Mouse (Mus musculus) stomach, embryonic 15.5 days (tissue): Measurements from ENCODE around the gene Lrrtm3. TPM values are rescaled to one million over a fixed set of nuclear protein-coding genes. Genes with fewer than 3 reads are reported as not detected.

Experiments
- ATAC-seq: fragments of 200-750 bp; cut with Nextera tagmentation; 2 replicates; pipeline ENCODE4 v1.8.0; 2017; ENCODE audit warnings: low read depth, moderate number of reproducible peaks, moderate TSS enrichment; ENCODE audit not compliant: insufficient read depth, low FRiP score
- H3K27ac ChIP-seq: fragments of 300-500 bp; sonication (generic); 2 replicates; pipeline ENCODE4 v1.5.1; 2015; ENCODE audit warnings: mild to moderate bottlenecking, inconsistent platforms
- H3K27me3 ChIP-seq: fragments of 300-500 bp; sonication (generic); replicated peaks from 2 replicates; pipeline ENCODE4 v1.6.1; 2015; ENCODE audit warnings: inconsistent platforms
- H3K36me3 ChIP-seq: fragments of 300-500 bp; sonication (generic); 2 replicates; pipeline ENCODE4 v1.6.1; 2015; ENCODE audit warnings: inconsistent platforms
- H3K4me1 ChIP-seq: fragments of 300-500 bp; sonication (generic); 2 replicates; pipeline ENCODE4 v1.6.1; 2015; ENCODE audit warnings: inconsistent platforms
- H3K4me2 ChIP-seq: fragments of 300-500 bp; sonication (generic); 2 replicates; pipeline ENCODE4 v1.6.1; 2015; ENCODE audit warnings: mild to moderate bottlenecking, inconsistent platforms
- H3K4me3 ChIP-seq: fragments of 300-500 bp; sonication (generic); replicated peaks from 2 replicates; pipeline ENCODE4 v1.5.1; 2015; ENCODE audit warnings: inconsistent platforms
- H3K9ac ChIP-seq: fragments of 300-500 bp; sonication (generic); 2 replicates; pipeline ENCODE4 v1.6.1; 2015; ENCODE audit warnings: inconsistent platforms
- H3K9me3 ChIP-seq: fragments of 300-500 bp; sonication (generic); 2 replicates; pipeline ENCODE4 v1.6.1; 2016; ENCODE audit warnings: inconsistent platforms
- WGBS: fragments of 180-500 bp; shearing (Covaris S2); methylation state at CpG from one replicate; pipeline ENCODE4 v1.1.7; 2015; 5-methylcytosine and 5-hydroxymethylcytosine counted together
- polyA plus RNA-seq: library from polyadenylated mRNA; unstranded; fragments of >200 nt; fragmentation: Nextera tagmentation; extraction: Ambion mirVana; gene quantifications from 2 replicates; pipeline ENCODE4 v1.2.1, GENCODE M21; 2015

Lrrtm3 gene
- polyA plus RNA-seq, 1 experiment from 2014 or later: 4.6 TPM

DNA sequence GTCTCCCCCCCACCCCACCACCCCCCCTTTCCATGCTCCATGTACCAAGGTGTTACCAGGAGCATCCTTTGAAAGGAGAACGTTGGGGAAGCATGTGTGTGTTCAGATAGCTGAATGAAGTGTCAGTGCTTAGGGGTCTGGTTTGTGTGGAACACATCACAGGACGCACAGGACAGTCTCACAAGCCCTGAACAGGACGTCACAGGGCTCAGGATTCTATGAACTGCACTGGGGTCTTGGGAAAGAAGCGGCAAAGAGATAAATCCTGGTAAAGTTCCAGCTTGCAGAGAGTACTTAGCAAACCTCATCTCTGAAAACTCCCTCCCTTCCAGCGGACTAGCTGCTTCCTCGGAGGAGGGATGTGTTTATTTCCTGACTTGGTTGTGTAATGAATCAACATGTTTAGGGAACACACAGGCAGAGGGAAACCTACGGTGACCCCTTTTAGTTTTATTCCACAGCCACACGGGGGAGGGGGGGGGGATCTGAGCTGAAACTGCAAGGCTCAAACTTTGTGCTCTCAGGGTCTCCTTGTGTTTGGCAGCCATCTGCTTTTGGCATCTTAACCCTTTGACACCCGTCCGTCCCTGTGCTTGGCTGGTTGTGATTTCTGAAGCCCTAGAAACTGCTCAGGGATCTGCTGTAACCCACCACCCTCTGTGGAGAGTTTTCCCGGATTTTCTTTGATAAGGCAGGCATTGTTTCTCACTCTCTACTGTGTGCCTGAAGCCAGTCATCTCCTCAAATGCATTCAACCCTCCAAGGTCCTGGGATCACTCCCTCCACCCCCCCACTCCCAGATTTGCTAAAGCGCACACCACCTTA is 3.3 kb downstream of the Lrrtm3 start:
- Histone ChIP-seq H3K4me1 (peaks cover 3% of the 10 kb centered on the region; the same call in 1 of the 2 replicates), H3K9ac (no peak overlapping the region), H3K27me3 (0 out of 2 replicates have a peak, but pooled peaks cover 12% of the 10 kb centered on the region), H3K27ac (no peak overlapping the region), H3K4me3 (peak overlapping the region; percentile 16; the same call in 1 of the 2 replicates), H3K4me2 (peak overlapping the region; percentile 62), H3K9me3 (no peaks in the 10 kb centered on the region), H3K36me3 (no peaks in the 10 kb centered on the region)
- 3% methylated on average over 12 of the region's 12 CpGs for WGBS
- ATAC-seq: peak; percentile 20; the same call in 1 of the 2 replicates

DNA sequence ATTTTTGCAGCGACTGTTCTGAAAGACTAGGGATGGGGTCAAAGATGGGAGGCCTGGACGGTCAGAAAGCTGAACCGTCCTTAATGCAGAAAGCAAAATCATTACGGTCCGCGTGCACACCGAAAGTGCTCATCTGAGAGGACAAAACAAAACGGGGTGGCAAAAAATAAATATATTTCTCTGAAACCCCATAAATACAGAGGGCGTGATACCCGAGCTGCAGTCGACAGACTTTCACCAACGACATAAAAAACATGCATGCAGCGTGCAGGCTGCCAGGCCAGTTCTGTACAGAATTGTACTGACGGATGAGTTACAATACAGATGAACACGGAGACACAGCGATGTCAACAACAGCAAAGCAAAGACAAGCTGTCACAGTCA is 3.9 kb downstream of the Lrrtm3 start:
- Histone ChIP-seq H3K4me1 (peaks cover 3% of the 10 kb centered on the region; the same call in 1 of the 2 replicates), H3K27ac (no peak overlapping the region), H3K9ac (no peak overlapping the region), H3K36me3 (no peaks in the 10 kb centered on the region), H3K4me2 (peak overlapping the region; percentile 62; the same call in 1 of the 2 replicates), H3K27me3 (0 out of 2 replicates have a peak, but pooled peaks cover 12% of the 10 kb centered on the region), H3K4me3 (0 out of 2 replicates have a peak overlapping the region, but pooled peaks have one; percentile 6), H3K9me3 (no peaks in the 10 kb centered on the region)
- no peak for ATAC-seq
- 63% methylated on average over 16 of the region's 16 CpGs for WGBS

DNA sequence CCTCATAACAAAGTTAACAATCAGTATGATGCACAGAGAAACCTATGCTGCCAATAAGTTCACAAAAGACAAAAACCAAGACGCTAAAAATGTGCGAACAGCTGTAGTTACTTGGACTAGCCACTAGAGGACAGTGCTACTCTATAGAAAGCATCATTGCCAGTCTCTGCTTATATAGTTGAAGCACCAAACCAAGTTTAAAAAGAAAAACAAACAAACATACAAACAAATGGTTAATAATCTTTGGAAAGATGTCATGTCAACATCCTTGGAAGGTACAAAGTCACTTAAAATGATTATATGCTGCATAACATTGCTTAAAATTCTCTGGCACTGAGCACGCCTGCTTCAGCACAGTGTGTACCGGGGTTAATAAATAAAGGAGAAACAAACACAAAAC is 5.6 kb downstream of the Lrrtm3 start:
- WGBS: 33% methylated on average over 4 of the region's 4 CpGs
- Histone ChIP-seq H3K4me1 (0 out of 2 replicates have a peak, but pooled peaks cover 3% of the 10 kb centered on the region), H3K9ac (no peak overlapping the region), H3K36me3 (no peaks in the 10 kb centered on the region), H3K27ac (no peak overlapping the region), H3K27me3 (0 out of 2 replicates have a peak, but pooled peaks cover 12% of the 10 kb centered on the region), H3K4me3 (no peak overlapping the region), H3K4me2 (no peak overlapping the region), H3K9me3 (no peaks in the 10 kb centered on the region)
- ATAC-seq: no peak

DNA sequence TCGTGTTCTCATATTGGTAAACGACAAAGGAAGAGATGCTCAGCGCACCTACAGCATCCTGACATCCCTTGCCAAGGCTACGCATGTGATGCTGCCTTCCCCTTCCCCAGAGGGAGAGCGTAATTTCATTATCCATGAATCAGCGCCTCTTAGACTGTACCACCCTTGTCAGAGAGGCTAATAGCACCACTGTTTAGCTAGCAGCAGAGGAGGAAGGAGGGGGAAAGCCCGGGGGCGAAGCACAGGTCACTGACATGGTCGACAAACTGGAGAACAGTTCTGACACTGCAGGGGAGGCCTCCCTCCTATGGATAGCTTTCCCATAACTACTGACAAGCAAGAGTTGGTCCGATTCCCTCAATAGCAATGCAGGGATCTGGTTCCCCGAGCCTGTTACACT is 6.3 kb downstream of the Lrrtm3 start:
- Histone ChIP-seq H3K9me3 (no peaks in the 10 kb centered on the region), H3K36me3 (no peaks in the 10 kb centered on the region), H3K4me2 (no peak overlapping the region), H3K9ac (no peak overlapping the region), H3K4me3 (no peak overlapping the region), H3K27ac (no peak overlapping the region), H3K4me1 (0 out of 2 replicates have a peak, but pooled peaks cover 3% of the 10 kb centered on the region), H3K27me3 (0 out of 2 replicates have a peak, but pooled peaks cover 9% of the 10 kb centered on the region)
- 51% methylated on average over 11 of the region's 11 CpGs for WGBS
- no peak for ATAC-seq

DNA sequence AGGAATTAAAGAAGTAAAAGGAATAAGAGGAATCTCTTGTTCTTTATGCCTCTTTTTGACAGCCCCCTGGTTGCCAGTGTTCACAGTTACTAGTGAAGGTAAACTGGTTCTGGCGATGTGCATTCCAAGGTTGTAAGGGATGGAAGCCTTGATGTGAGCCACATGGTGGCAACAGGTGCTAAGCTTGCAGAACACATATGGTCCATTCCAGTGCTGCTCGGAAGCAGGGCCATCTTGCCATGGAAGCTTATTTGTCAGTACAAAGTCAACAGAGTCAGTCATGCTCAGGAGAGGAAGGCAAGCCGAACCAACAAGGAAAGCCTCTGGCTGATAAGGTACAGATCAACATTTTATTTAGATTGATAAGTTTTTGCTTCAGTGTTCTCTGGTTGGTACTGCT is 7.7 kb downstream of the Lrrtm3 start:
- Histone ChIP-seq H3K36me3 (no peaks in the 10 kb centered on the region), H3K4me2 (no peak overlapping the region), H3K4me1 (0 out of 2 replicates have a peak, but pooled peaks cover 3% of the 10 kb centered on the region), H3K27ac (no peak overlapping the region), H3K9me3 (no peaks in the 10 kb centered on the region), H3K27me3 (no peaks in the 10 kb centered on the region), H3K9ac (no peak overlapping the region), H3K4me3 (no peak overlapping the region)
- ATAC-seq: no peak
- WGBS: 55% methylated on average over 3 of the region's 3 CpGs

DNA sequence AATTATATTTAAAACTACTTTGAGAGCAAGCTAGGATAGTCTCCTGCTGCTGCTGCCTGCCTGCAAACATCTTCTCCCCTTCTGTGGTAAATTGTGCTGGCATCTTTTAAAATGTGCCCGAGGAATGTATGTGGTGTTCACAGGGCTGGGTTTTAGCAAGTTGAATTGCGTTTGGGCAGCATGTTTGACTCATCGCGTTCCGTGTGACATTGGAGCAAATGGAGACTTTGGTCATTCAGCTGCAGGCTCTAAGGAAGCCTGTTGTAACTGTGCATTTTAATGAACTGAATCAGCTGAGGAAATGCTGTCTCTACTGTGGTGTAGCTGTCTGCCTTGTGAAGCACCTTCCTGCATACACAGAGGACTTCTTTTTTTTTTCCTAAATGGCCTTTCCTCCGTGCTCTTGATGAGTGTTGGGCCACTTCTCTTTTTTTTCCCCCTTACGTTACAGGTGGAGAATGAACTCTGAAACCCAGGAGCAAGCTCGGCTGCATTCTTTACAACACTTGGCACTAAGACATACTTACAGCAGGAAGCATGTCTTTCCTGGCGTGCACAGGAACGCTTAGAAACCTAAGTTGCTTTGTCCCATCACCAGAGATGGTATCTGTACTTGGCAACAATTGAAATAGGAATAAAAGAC is 13.5 kb downstream of the Lrrtm3 start:
- Histone ChIP-seq H3K27me3 (no peaks in the 10 kb centered on the region), H3K9me3 (no peaks in the 10 kb centered on the region), H3K4me1 (0 out of 2 replicates have a peak, but pooled peaks cover 2% of the 10 kb centered on the region), H3K27ac (no peak overlapping the region), H3K4me2 (no peak overlapping the region), H3K9ac (no peak overlapping the region), H3K4me3 (no peak overlapping the region), H3K36me3 (no peaks in the 10 kb centered on the region)
- ATAC-seq: no peak
- 44% methylated on average over 10 of the region's 10 CpGs for WGBS

DNA sequence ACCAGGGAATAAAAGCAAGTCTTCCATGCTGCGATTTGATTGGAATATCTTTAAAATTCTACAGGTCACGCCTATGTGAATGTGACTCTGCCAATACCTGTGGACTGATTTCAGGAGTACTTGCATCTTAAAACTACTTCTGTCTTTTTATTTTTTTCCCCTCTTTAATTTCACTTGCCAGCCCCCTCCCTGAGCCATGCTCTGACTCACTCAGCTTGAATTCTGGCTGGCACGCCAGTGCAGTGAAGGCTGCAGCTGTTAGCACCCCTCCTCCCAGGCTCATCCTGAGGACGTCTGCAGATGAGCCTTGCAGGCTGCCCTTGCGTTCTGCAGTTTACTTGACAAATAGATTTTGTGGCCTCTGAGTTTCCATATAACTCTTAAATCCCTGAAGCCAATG is 14.1 kb downstream of the Lrrtm3 start:
- no peak overlapping the region for H3K4me3 ChIP-seq
- no peak overlapping the region for H3K9ac ChIP-seq
- H3K9me3 ChIP-seq: no peaks in the 10 kb centered on the region
- H3K4me2 ChIP-seq: no peak overlapping the region
- H3K27ac ChIP-seq: no peak overlapping the region
- WGBS: 34% methylated on average over 5 of the region's 5 CpGs
- no peaks in the 10 kb centered on the region for H3K36me3 ChIP-seq
- ATAC-seq: no peak
- no peaks in the 10 kb centered on the region for H3K27me3 ChIP-seq
- 0 out of 2 replicates have a peak, but pooled peaks cover 2% of the 10 kb centered on the region for H3K4me1 ChIP-seq

DNA sequence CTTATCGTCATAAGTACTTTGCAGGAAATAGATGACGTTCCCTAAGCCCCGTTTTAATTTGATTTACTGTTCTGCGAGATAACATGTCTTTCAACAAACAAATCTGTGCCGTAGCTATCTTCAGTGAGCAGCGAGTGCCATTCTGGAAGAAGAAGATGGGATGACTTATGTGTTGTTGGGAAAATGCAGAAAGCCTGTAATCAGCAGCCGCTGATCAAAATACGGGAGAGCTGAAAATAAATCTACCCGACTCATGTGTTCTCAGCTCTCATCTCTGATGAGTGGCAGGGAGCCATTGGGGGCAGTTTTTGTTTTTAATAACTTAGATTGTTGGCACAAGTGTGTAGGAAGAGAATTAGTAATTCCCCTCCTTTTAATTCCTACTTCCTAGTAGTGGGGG is 26.4 kb downstream of the Lrrtm3 start:
- no peak overlapping the region for H3K27ac ChIP-seq
- H3K4me3 ChIP-seq: no peak overlapping the region
- no peaks in the 10 kb centered on the region for H3K36me3 ChIP-seq
- H3K9ac ChIP-seq: no peak overlapping the region
- no peaks in the 10 kb centered on the region for H3K4me1 ChIP-seq
- H3K9me3 ChIP-seq: no peaks in the 10 kb centered on the region
- no peak overlapping the region for H3K4me2 ChIP-seq
- H3K27me3 ChIP-seq: no peaks in the 10 kb centered on the region
- no peak for ATAC-seq
- WGBS: 58% methylated on average over 9 of the region's 9 CpGs

DNA sequence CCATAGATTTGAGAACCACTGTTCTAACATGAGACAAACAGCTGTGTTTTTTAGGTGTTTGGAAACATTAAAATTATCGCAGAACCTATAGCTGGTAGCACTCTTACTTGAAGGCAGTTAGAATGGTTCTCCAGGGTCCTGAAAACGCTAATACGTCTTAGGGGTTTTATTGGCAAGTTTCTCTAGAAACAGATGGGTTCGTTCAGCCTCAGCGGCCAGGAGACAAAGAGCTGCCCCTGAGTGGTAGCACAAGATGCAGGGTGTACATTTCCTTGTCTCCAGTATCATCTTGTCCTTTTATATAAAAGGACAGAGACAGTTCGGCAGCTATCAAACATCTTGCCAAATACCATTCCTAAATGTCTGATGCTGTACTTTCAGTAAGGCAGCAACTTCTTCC is 40.1 kb downstream of the Lrrtm3 start:
- H3K4me1 ChIP-seq: no peaks in the 10 kb centered on the region
- no peaks in the 10 kb centered on the region for H3K9me3 ChIP-seq
- ATAC-seq: no peak
- H3K36me3 ChIP-seq: no peaks in the 10 kb centered on the region
- no peak overlapping the region for H3K4me3 ChIP-seq
- no peak overlapping the region for H3K9ac ChIP-seq
- H3K27me3 ChIP-seq: no peaks in the 10 kb centered on the region
- no peak overlapping the region for H3K27ac ChIP-seq
- 84% methylated on average over 6 of the region's 6 CpGs for WGBS
- H3K4me2 ChIP-seq: no peak overlapping the region

DNA sequence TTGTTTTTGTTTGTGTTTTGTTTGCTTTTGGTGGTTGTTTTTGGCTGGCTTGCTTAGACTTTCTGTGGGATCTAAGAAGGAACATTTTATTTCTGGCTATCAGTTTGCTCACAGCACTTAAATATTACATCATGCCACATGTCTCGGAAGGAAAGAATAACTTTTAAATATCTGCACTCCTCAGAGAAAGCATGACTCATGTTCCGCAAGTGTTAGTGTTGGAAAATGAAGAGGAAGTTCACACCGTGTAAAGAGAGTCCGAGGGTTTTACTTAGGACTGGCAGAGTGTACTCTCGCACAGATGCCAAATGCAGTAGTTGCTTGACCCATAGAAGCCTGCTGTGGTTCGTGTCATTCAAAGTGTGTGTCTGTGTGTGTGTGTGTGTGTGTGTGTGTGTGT is 40.9 kb downstream of the Lrrtm3 start:
- Histone ChIP-seq H3K4me2 (no peak overlapping the region), H3K27me3 (no peaks in the 10 kb centered on the region), H3K27ac (no peak overlapping the region), H3K4me3 (no peak overlapping the region), H3K36me3 (no peaks in the 10 kb centered on the region), H3K9me3 (no peaks in the 10 kb centered on the region), H3K4me1 (no peaks in the 10 kb centered on the region), H3K9ac (no peak overlapping the region)
- ATAC-seq: no peak
- WGBS: 69% methylated on average over 6 of the region's 6 CpGs

DNA sequence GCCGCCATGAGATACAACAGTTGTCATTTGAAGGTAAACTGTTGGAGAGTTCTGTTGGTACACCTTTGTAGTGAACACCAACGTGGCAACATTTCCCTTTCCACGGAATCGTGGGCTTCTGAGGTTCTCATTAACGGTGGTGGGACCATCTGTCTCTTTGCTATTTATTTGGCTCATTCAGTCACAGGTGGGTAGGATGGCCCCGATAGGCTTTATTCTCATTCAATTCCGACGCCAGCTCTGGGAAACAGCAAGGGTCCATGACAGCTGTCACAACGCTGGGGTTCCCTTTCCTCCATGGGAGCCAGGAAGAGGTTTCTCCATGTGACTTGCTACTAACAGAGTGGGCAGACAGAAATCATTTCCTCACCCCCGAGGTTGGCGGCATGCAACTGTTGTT is 48.2 kb downstream of the Lrrtm3 start:
- Histone ChIP-seq H3K36me3 (no peaks in the 10 kb centered on the region), H3K4me3 (no peak overlapping the region), H3K9ac (no peak overlapping the region), H3K27me3 (no peaks in the 10 kb centered on the region), H3K4me1 (no peaks in the 10 kb centered on the region), H3K27ac (no peak overlapping the region), H3K4me2 (no peak overlapping the region), H3K9me3 (no peaks in the 10 kb centered on the region)
- no peak for ATAC-seq
- WGBS: 86% methylated on average over 11 of the region's 11 CpGs

DNA sequence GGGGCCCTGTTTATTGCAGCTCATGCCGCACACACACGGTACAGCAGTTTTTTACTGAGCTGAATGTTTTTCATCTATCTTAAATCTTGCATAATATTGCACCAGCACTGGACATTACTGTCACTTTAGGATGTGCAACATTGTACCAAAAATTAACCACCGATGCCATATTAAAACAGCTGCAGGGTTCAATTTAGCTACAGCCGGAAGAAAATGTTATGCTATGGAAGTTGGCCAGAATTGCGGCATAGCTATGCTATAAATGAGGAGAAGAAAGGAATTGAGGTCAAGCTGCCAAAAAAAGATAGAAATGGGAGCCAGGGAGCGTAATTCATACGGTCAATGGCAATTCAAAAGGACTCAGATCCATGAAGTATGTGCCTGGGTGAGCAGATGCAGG is 48.9 kb downstream of the Lrrtm3 start:
- no peak overlapping the region for H3K9ac ChIP-seq
- no peak overlapping the region for H3K27ac ChIP-seq
- no peaks in the 10 kb centered on the region for H3K4me1 ChIP-seq
- WGBS: 74% methylated on average over 7 of the region's 7 CpGs
- no peaks in the 10 kb centered on the region for H3K27me3 ChIP-seq
- H3K4me2 ChIP-seq: no peak overlapping the region
- no peaks in the 10 kb centered on the region for H3K36me3 ChIP-seq
- H3K4me3 ChIP-seq: no peak overlapping the region
- H3K9me3 ChIP-seq: no peaks in the 10 kb centered on the region
- ATAC-seq: no peak
